Mouse (Mus musculus): ENCODE measurements around the gene Wnt5b. TPM values are rescaled to one million over a fixed set of nuclear protein-coding genes. Genes with fewer than 3 reads are reported as not detected.

The Wnt5b gene
- polyA plus RNA-seq, 1 experiment from 2014 or later, result 12.9 TPM

DNA sequence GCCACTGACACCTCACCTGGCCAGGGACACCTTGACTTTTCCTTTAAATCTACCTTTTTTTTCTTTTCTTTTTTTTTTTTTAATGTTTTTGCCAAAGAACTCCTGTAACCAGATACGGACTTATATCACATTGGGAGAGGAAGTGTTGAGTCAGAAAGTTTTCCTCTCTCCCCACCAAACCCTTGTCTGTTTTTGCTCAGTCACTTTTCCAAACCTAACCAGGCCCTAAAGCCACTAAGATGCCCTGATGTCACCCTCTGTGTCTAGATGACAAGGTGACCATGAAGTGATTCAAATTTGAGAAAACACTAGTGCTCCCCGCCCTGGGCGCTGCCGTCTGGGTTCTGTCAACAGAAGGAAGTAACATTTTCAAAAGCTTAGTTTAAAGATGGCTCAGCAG lies 85.1 kb downstream of the Wnt5b start:
- Histone ChIP-seq H3K9me3 (replicated peaks; ENCODE audit: control insufficient read depth, low read length) (no peaks in the 10 kb centered on the region), H3K4me1 (ENCODE audit: control insufficient read depth, insufficient read depth, low read length) (no peaks in the 10 kb centered on the region), H3K36me3 (replicated peaks; ENCODE audit: control insufficient read depth, insufficient read depth, low read depth, low read length) (no peaks in the 10 kb centered on the region), H3K27ac (replicated peaks; ENCODE audit: low read depth, low read length) (no peak overlapping the region), H3K4me3 (ENCODE audit: low read depth, low read length) (no peak overlapping the region), H3K4me2 (ENCODE audit: low read depth, low read length) (no peak overlapping the region), H3K27me3 (ENCODE audit: control insufficient read depth, insufficient read depth, low read length) (no peaks in the 10 kb centered on the region), H3K9ac (replicated peaks; ENCODE audit: low read length) (no peak overlapping the region)
- DNase-seq (ENCODE audit: low spot score) (no peak), ATAC-seq (replicated peaks; ENCODE audit: insufficient number of reproducible peaks, low FRiP score, low TSS enrichment, low read depth) (no peak)
- 74% methylated on average over 4 of the region's 4 CpGs for WGBS

DNA sequence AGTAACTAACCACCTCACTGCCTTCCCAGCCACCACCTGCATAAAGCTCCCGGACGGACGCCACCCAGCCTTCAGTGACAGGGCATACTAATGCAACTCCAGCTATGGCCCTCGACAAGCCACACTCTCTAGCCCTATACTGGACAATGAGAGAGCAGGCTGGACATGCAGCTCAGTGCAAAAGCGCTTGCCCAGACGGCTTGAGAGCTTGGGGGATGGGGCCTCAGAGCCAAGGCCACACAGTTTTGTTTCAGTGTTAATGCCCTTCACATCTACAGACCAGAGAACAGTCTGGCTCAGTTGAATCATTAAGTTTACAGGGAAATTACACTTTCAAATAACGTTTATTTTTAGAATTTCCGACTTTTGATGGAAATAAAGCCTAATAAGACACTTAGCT lies 86.0 kb downstream of the Wnt5b start:
- no peak overlapping the region for H3K27ac ChIP-seq (replicated peaks; ENCODE audit: low read depth, low read length)
- no peak overlapping the region for H3K4me3 ChIP-seq (ENCODE audit: low read depth, low read length)
- ATAC-seq (replicated peaks; ENCODE audit: insufficient number of reproducible peaks, low FRiP score, low TSS enrichment, low read depth) (no peak), DNase-seq (ENCODE audit: low spot score) (no peak)
- no peak overlapping the region for H3K9ac ChIP-seq (replicated peaks; ENCODE audit: low read length)
- no peaks in the 10 kb centered on the region for H3K36me3 ChIP-seq (replicated peaks; ENCODE audit: control insufficient read depth, insufficient read depth, low read depth, low read length)
- no peak overlapping the region for H3K4me2 ChIP-seq (ENCODE audit: low read depth, low read length)
- no peaks in the 10 kb centered on the region for H3K4me1 ChIP-seq (ENCODE audit: control insufficient read depth, insufficient read depth, low read length)
- H3K27me3 ChIP-seq (ENCODE audit: control insufficient read depth, insufficient read depth, low read length), result no peaks in the 10 kb centered on the region
- 73% methylated on average over 8 of the region's 8 CpGs for WGBS
- H3K9me3 ChIP-seq (replicated peaks; ENCODE audit: control insufficient read depth, low read length), result no peaks in the 10 kb centered on the region

DNA sequence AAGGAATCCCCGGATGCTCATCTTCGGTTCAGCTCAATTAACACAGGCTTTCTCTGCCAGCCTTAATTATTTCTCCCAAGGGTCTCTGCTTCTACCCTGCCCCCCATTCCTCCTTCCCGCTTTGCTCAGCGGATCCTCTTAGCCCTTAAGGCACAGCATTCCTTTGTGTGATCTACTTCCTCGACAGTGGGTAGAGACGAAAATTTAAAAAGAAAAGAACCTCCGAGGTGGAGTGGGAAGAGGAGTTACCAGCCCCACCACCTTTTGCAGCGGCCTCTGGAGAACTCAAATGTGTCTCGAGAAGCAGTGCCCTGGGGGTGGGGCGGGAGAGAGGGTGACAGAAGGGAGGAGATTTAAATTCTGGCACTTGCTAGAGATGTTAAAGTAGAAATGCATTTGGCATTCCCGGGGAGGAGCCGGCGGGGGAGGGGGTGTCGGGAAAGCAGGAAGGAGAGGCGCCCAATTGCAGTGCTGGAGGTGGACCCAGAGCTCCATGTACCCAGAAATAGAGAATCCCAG lies 92.1 kb downstream of the Wnt5b start:
- WGBS, result 0% methylated on average over 15 of the region's 15 CpGs
- 0 out of 2 replicates have a peak, but pooled peaks have one; percentile 15 for ATAC-seq (replicated peaks; ENCODE audit: insufficient number of reproducible peaks, low FRiP score, low TSS enrichment, low read depth)
- H3K4me1 ChIP-seq (ENCODE audit: control insufficient read depth, insufficient read depth, low read length), result no peaks in the 10 kb centered on the region
- no peaks in the 10 kb centered on the region for H3K9me3 ChIP-seq (replicated peaks; ENCODE audit: control insufficient read depth, low read length)
- H3K9ac ChIP-seq (replicated peaks; ENCODE audit: low read length), result peak overlapping the region; percentile 44
- H3K27me3 ChIP-seq (ENCODE audit: control insufficient read depth, insufficient read depth, low read length), result no peaks in the 10 kb centered on the region
- peak; percentile 68 for DNase-seq (ENCODE audit: low spot score)
- peak overlapping the region; percentile 30 for H3K4me2 ChIP-seq (ENCODE audit: low read depth, low read length)
- H3K27ac ChIP-seq (replicated peaks; ENCODE audit: low read depth, low read length), result no peak overlapping the region
- peak overlapping the region; percentile 20 for H3K4me3 ChIP-seq (ENCODE audit: low read depth, low read length)
- H3K36me3 ChIP-seq (replicated peaks; ENCODE audit: control insufficient read depth, insufficient read depth, low read depth, low read length), result no peaks in the 10 kb centered on the region

DNA sequence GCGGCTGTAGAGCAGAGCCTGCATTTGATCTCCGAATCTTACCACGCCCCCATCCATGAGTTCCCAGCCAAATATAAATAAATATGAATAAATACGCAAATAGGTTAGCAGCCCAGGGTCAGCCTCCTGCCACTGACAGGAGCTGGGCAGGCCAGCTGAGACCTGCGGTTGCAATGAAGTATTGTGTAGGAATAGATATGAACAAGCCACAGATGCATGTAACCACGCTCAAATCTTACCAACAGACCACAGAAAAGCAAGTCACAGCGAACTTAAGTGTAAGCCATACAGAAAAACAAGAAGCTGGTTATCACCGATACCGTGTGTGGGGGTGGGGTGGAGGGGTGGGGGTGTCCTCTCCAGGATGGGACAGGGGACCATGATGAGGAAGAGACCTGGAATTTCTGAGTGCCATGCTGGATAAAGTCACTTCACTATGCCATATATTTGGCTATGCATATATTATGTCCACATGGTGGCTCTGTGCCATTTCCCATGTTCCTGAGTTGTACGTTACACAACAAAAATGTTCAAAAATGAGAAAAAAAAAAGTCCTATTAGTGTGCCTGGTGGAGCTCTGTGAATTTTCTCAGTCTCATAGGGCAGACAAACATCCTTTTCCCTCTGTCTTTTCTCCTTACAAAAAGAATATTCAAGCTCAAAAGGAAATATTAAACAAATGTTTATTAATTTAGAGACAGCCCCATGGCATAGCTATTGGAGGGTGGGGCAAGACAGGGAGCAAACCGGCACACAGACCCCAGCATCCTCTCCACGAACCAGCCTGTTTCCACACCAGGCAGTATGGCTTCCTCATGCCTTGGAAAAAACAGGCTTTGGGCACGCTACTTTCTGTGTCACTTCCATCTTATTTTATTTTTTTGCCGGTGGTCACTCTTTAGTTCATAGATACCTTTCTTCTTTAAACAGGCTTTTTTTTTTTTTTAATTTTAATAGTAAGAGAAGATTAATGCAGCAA lies 92.9 kb downstream of the Wnt5b start:
- Histone ChIP-seq H3K27ac (replicated peaks; ENCODE audit: low read depth, low read length) (no peak overlapping the region), H3K27me3 (ENCODE audit: control insufficient read depth, insufficient read depth, low read length) (no peaks in the 10 kb centered on the region), H3K4me1 (ENCODE audit: control insufficient read depth, insufficient read depth, low read length) (no peaks in the 10 kb centered on the region), H3K9ac (replicated peaks; ENCODE audit: low read length) (no peak overlapping the region), H3K9me3 (replicated peaks; ENCODE audit: control insufficient read depth, low read length) (no peaks in the 10 kb centered on the region), H3K36me3 (replicated peaks; ENCODE audit: control insufficient read depth, insufficient read depth, low read depth, low read length) (no peaks in the 10 kb centered on the region), H3K4me3 (ENCODE audit: low read depth, low read length) (no peak overlapping the region), H3K4me2 (ENCODE audit: low read depth, low read length) (peak overlapping the region; percentile 30)
- DNase-seq (ENCODE audit: low spot score), result no peak
- WGBS, result 40% methylated on average over 14 of the region's 14 CpGs
- ATAC-seq (replicated peaks; ENCODE audit: insufficient number of reproducible peaks, low FRiP score, low TSS enrichment, low read depth), result no peak

DNA sequence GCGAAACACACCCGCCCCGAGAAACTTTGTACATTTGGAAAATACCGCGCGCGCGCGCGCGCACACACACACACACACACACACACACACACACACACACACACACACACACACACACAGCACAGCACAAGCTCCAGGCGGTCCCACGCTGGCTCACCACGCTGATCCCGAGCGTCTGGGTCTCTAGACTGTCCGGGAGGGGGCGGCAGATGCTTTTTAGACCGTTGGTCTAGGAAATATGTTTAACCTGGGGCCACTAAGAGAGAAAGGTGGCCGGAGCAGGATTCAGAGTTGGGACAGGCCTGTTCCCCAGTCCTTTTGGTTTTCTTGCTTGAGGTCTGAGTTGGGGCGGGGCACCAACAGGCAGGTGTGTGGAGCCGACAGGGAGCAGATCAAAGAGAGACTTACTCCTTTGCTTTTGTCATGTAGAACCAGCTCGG lies 95.1 kb downstream of the Wnt5b start:
- no peaks in the 10 kb centered on the region for H3K9me3 ChIP-seq (replicated peaks; ENCODE audit: control insufficient read depth, low read length)
- peak overlapping the region; percentile 39 for H3K9ac ChIP-seq (replicated peaks; ENCODE audit: low read length)
- peak overlapping the region; percentile 44 for H3K4me2 ChIP-seq (ENCODE audit: low read depth, low read length)
- H3K36me3 ChIP-seq (replicated peaks; ENCODE audit: control insufficient read depth, insufficient read depth, low read depth, low read length), result no peaks in the 10 kb centered on the region
- WGBS, result 4% methylated on average over 20 of the region's 23 CpGs
- peak; percentile 66; the same call in 1 of the 2 replicates for ATAC-seq (replicated peaks; ENCODE audit: insufficient number of reproducible peaks, low FRiP score, low TSS enrichment, low read depth)
- H3K27ac ChIP-seq (replicated peaks; ENCODE audit: low read depth, low read length), result no peak overlapping the region
- no peaks in the 10 kb centered on the region for H3K4me1 ChIP-seq (ENCODE audit: control insufficient read depth, insufficient read depth, low read length)
- H3K4me3 ChIP-seq (ENCODE audit: low read depth, low read length), result peak overlapping the region; percentile 22
- DNase-seq (ENCODE audit: low spot score), result peak; percentile 82
- no peaks in the 10 kb centered on the region for H3K27me3 ChIP-seq (ENCODE audit: control insufficient read depth, insufficient read depth, low read length)

DNA sequence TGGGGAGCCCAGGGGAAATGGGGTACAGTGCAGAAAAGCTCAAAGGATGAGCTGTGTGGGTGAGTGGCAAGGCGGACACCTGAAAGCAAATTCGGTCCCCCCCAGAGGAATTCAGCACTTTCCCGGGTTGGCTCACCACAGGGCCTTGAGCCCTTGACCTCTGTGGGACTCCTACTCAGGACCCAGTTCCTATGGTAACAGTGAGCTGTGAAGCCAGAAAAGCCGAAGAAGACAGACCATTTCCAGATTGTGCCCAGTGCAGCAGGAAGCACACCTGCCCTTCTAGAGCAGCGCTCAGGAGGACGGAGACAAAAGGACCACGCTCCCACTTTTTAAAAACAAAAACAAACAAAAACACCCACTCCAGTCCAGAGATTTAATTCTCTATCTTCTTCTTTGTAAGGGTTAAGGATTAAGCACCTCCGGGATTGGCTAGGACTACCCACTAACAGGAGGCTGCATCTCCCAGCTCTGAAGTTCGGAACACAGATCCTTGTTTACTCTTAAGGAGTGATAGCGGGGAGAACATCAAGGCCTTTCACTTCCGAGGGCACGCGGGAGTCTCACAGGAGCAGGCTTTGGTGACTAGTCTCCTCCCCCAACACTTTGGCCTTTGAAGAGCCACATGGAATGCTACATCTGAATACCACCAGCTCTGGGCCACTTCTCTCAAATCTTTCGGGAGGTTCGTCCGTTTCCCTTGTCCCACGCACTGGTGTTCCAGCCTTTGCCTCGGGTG lies 95.7 kb downstream of the Wnt5b start:
- H3K27ac ChIP-seq (replicated peaks; ENCODE audit: low read depth, low read length), result no peak overlapping the region
- peak; percentile 51 for DNase-seq (ENCODE audit: low spot score)
- H3K36me3 ChIP-seq (replicated peaks; ENCODE audit: control insufficient read depth, insufficient read depth, low read depth, low read length), result no peaks in the 10 kb centered on the region
- ATAC-seq (replicated peaks; ENCODE audit: insufficient number of reproducible peaks, low FRiP score, low TSS enrichment, low read depth), result no peak
- 7% methylated on average over 18 of the region's 18 CpGs for WGBS
- H3K27me3 ChIP-seq (ENCODE audit: control insufficient read depth, insufficient read depth, low read length), result no peaks in the 10 kb centered on the region
- H3K4me3 ChIP-seq (ENCODE audit: low read depth, low read length), result peak overlapping the region; percentile 22
- no peaks in the 10 kb centered on the region for H3K4me1 ChIP-seq (ENCODE audit: control insufficient read depth, insufficient read depth, low read length)
- H3K9ac ChIP-seq (replicated peaks; ENCODE audit: low read length), result peak overlapping the region; percentile 39
- no peaks in the 10 kb centered on the region for H3K9me3 ChIP-seq (replicated peaks; ENCODE audit: control insufficient read depth, low read length)
- H3K4me2 ChIP-seq (ENCODE audit: low read depth, low read length), result peak overlapping the region; percentile 44

DNA sequence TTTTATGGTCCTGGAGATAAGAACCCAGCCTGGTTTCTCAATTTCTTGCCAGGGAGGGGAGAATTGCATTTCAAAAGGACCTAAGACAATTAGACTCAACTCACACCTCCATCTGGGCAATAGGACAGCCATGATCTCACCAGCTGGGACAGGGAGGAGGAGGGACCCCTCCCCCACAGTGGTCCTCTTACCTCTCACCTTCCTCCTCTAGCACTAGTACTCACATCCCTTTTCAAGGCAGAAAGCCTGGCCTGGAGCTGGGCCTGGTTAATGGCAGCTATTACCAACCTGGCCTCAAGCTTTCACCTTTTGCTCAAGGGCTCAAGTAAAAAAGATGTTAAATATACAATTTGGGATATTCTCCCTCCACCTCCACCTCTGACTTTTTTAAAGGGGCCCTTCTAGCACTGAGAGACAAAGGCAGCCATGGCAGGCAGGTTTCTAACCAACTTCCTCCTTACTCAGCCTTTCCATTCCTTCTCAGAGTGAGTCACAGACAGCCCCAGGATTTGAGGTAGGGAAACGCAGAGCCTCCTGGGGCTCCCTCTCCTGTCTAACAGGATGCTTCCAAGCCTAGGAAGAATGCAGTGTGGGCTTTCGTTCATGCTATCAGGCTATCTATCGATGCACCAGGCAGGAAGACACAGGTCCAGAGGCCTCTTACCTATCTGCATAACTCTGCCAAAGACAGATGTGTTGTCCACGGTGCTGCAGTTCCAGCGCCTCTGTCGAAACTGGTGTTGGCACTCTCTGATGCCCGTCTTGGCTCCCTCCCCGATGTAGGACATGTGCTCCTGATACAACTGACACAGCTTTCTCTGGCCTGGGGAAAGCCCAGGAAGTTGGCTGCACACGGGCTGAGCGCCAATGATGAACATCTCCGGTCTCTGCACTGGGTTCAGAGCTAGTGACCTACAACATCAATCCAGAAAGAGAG lies 98.2 kb downstream of the Wnt5b start:
- no peaks in the 10 kb centered on the region for H3K27me3 ChIP-seq (ENCODE audit: control insufficient read depth, insufficient read depth, low read length)
- no peak overlapping the region for H3K4me2 ChIP-seq (ENCODE audit: low read depth, low read length)
- H3K4me1 ChIP-seq (ENCODE audit: control insufficient read depth, insufficient read depth, low read length), result no peaks in the 10 kb centered on the region
- ATAC-seq (replicated peaks; ENCODE audit: insufficient number of reproducible peaks, low FRiP score, low TSS enrichment, low read depth) (no peak), DNase-seq (ENCODE audit: low spot score) (no peak)
- no peaks in the 10 kb centered on the region for H3K9me3 ChIP-seq (replicated peaks; ENCODE audit: control insufficient read depth, low read length)
- no peaks in the 10 kb centered on the region for H3K36me3 ChIP-seq (replicated peaks; ENCODE audit: control insufficient read depth, insufficient read depth, low read depth, low read length)
- no peak overlapping the region for H3K27ac ChIP-seq (replicated peaks; ENCODE audit: low read depth, low read length)
- 72% methylated on average over 11 of the region's 11 CpGs for WGBS
- H3K9ac ChIP-seq (replicated peaks; ENCODE audit: low read length), result no peak overlapping the region
- H3K4me3 ChIP-seq (ENCODE audit: low read depth, low read length), result no peak overlapping the region
